Mouse (Mus musculus) spleen, postnatal 10 days (tissue): Measurements from ENCODE around the gene Ston2.
"Not testable (repeated sequence)": the region's sequence is repeated elsewhere in the genome, so short reads cannot be mapped to it uniquely, and the experiment has no call there.

Source experiments
- DNase-seq, 2 experiments: peaks; one replicate each; pipeline ENCODE4 v3.0.0; 2021 to 2022; ENCODE audit warnings: low spot score in 2 of 2

Gene Ston2

GRCm38 (mm10) chr12:91590716-91591115 lies 197.5 kb downstream of the Ston2 start:
- DNase-seq: peak in 1 of 2 experiments; percentile 22

GRCm38 (mm10) chr12:91589847-91590690 lies 198.1 kb downstream of the Ston2 start, which contains the start of gene Gtf2a1:
Gtf2a1 (minus strand) TSS chr12:91590487.
- DNase-seq: peak; percentile 97

- DNase-seq: no peak
These were observed 198.7 kb downstream of the Ston2 start for GRCm38 (mm10) chr12:91589542-91589846.

GRCm38 (mm10) chr12:91588670-91589541 lies 199.3 kb downstream of the Ston2 start:
- peak; percentile 65 to 76 for DNase-seq

- DNase-seq: peak; percentile 87
These were observed 200.0 kb downstream of the Ston2 start for GRCm38 (mm10) chr12:91588176-91588669.

- no peak for DNase-seq
These were observed 200.6 kb downstream of the Ston2 start for GRCm38 (mm10) chr12:91587491-91588033.

- DNase-seq: no peak
These were observed 201.1 kb downstream of the Ston2 start for GRCm38 (mm10) chr12:91587077-91587476.

- DNase-seq: not testable (repeated sequence)
These were observed 202.4 kb downstream of the Ston2 start for GRCm38 (mm10) chr12:91585815-91586214.

GRCm38 (mm10) chr12:91585206-91585605 lies 203.0 kb downstream of the Ston2 start:
- no peak for DNase-seq

GRCm38 (mm10) chr12:91583409-91583808 lies 204.8 kb downstream of the Ston2 start:
- no peak for DNase-seq
